ENCODE assay signal across 8 mouse cellular contexts in genomic region chr3:95228894-95229780, GRCm38 (mm10). TPM values are rescaled to one million over a fixed set of nuclear protein-coding genes. Genes with fewer than 3 reads are reported as not detected.
DNase-seq lines count a peak whose midpoint lies in the region; ATAC-seq and TF ChIP-seq lines count a peak whose summit lies in the region.

No protein-coding gene starts in this region.

- no peaks in the 10 kb centered on the region for H3K9me3 ChIP-seq in intestine, postnatal 0 days (ENCODE audit: control insufficient read depth)
- no peaks in the 10 kb centered on the region for H3K9me3 ChIP-seq in limb, embryonic 11.5 days (ENCODE audit: control insufficient read depth, low read length)
- H3K9me3 ChIP-seq in midbrain, embryonic 15.5 days = no peaks in the 10 kb centered on the region
- H3K9me3 ChIP-seq in stomach, embryonic 15.5 days = no peaks in the 10 kb centered on the region

- peak; percentile 38 for DNase-seq in embryo, embryonic 10 days (ENCODE audit: low spot score)
- DNase-seq in embryo, embryonic 9.5 days (ENCODE audit: extremely low spot score) = no peak
- DNase-seq in c-Kit-positive CD71-positive TER-119-positive erythroid progenitor cells, embryonic 14.5 days (ENCODE audit: low spot score) = peak; percentile 38
- DNase-seq in limb, embryonic 11.5 days (ENCODE audit: low spot score) = peak; percentile 70

- peak overlapping the region; percentile 89 for H3K9ac ChIP-seq in intestine, postnatal 0 days (ENCODE audit: low read depth, low read length)
- H3K9ac ChIP-seq in limb, embryonic 11.5 days (ENCODE audit: low read length) = peak overlapping the region; percentile 89
- H3K9ac ChIP-seq in midbrain, embryonic 15.5 days = peak overlapping the region; percentile 79
- peak overlapping the region; percentile 99 for H3K9ac ChIP-seq in stomach, embryonic 15.5 days

- H3K27ac ChIP-seq in intestine, postnatal 0 days (ENCODE audit: low read depth, low read length) = peak overlapping the region; percentile 94
- peak overlapping the region; percentile 82 for H3K27ac ChIP-seq in limb, embryonic 11.5 days (replicated peaks; ENCODE audit: low read depth, low read length)
- H3K27ac ChIP-seq in midbrain, embryonic 15.5 days = peak overlapping the region; percentile 97
- H3K27ac ChIP-seq in stomach, embryonic 15.5 days = peak overlapping the region; percentile 98

- peak overlapping the region; percentile 78 for H3K4me3 ChIP-seq in intestine, postnatal 0 days (ENCODE audit: low read depth, low read length)
- H3K4me3 ChIP-seq in limb, embryonic 11.5 days (ENCODE audit: low read depth, low read length) = peak overlapping the region; percentile 94
- H3K4me3 ChIP-seq in midbrain, embryonic 15.5 days = peak overlapping the region; percentile 59
- H3K4me3 ChIP-seq in stomach, embryonic 15.5 days (replicated peaks) = peak overlapping the region; percentile 97

- no peak for TF ChIP-seq CTCF in intestine, postnatal 0 days (IDR thresholded peaks at IDR 0.05; ENCODE audit: low read depth)

- peak; percentile 4 for ATAC-seq in frontal cortex, adult (ENCODE audit: low TSS enrichment)
- ATAC-seq in intestine, postnatal 0 days = peak; percentile 48
- ATAC-seq in limb, embryonic 11.5 days (ENCODE audit: insufficient number of reproducible peaks, low FRiP score, low TSS enrichment, low read depth) = 0 out of 2 replicates have a peak, but pooled peaks have one; percentile 6
- peak; percentile 6; the same call in 1 of the 2 replicates for ATAC-seq in midbrain, embryonic 15.5 days (replicated peaks)
- ATAC-seq in stomach, embryonic 15.5 days (ENCODE audit: insufficient read depth, low FRiP score, low read depth) = peak; percentile 41; the same call in 1 of the 2 replicates

- under 1% methylated on average over 43 of the region's 43 CpGs for WGBS in intestine, postnatal 0 days
- 1% methylated on average over 43 of the region's 43 CpGs for WGBS in limb, embryonic 11.5 days
- WGBS in midbrain, embryonic 15.5 days = 1% methylated on average over 39 of the region's 43 CpGs
- under 1% methylated on average over 43 of the region's 43 CpGs for WGBS in stomach, embryonic 15.5 days

- H3K4me1 ChIP-seq in intestine, postnatal 0 days (replicated peaks; ENCODE audit: control insufficient read depth, insufficient read depth, low read length) = peaks cover 9% of the 10 kb centered on the region
- H3K4me1 ChIP-seq in limb, embryonic 11.5 days (ENCODE audit: control insufficient read depth, insufficient read depth, low read length) = peaks cover 10% of the 10 kb centered on the region; the same call in 1 of the 2 replicates
- H3K4me1 ChIP-seq in midbrain, embryonic 15.5 days = peaks cover 53% of the 10 kb centered on the region
- peaks cover 36% of the 10 kb centered on the region for H3K4me1 ChIP-seq in stomach, embryonic 15.5 days

- H3K4me2 ChIP-seq in intestine, postnatal 0 days (replicated peaks; ENCODE audit: low read depth) = peak overlapping the region; percentile 93
- H3K4me2 ChIP-seq in limb, embryonic 11.5 days (ENCODE audit: low read depth, severe bottlenecking) = peak overlapping the region; percentile 83
- peak overlapping the region; percentile 90 for H3K4me2 ChIP-seq in midbrain, embryonic 15.5 days
- H3K4me2 ChIP-seq in stomach, embryonic 15.5 days = peak overlapping the region; percentile 83

- no peaks in the 10 kb centered on the region for H3K27me3 ChIP-seq in intestine, postnatal 0 days (replicated peaks; ENCODE audit: control insufficient read depth, insufficient read depth, low read length)
- H3K27me3 ChIP-seq in limb, embryonic 11.5 days (ENCODE audit: control insufficient read depth, insufficient read depth, low read length) = no peaks in the 10 kb centered on the region
- no peaks in the 10 kb centered on the region for H3K27me3 ChIP-seq in midbrain, embryonic 15.5 days (replicated peaks)
- H3K27me3 ChIP-seq in stomach, embryonic 15.5 days (replicated peaks) = no peaks in the 10 kb centered on the region

- H3K36me3 ChIP-seq in intestine, postnatal 0 days (ENCODE audit: control insufficient read depth, insufficient read depth) = peaks cover 24% of the 10 kb centered on the region
- H3K36me3 ChIP-seq in limb, embryonic 11.5 days (ENCODE audit: control insufficient read depth, insufficient read depth, low read length) = peaks cover 24% of the 10 kb centered on the region
- H3K36me3 ChIP-seq in midbrain, embryonic 15.5 days (replicated peaks) = peaks cover 21% of the 10 kb centered on the region
- H3K36me3 ChIP-seq in stomach, embryonic 15.5 days = peaks cover 33% of the 10 kb centered on the region

RNA-seq across cellular contexts. Expression of gene Cdc42se1, which starts 0.6 kb away (rescaled TPM):
- 59.4 and 64.9 TPM in 2 replicates for polyA plus RNA-seq in intestine, postnatal 0 days (2015; fragmentation: Nextera tagmentation; extraction: Ambion mirVana)
- 80.1 and 89.6 TPM in 2 replicates for polyA plus RNA-seq in limb, embryonic 11.5 days (2014; fragmentation: Nextera tagmentation; extraction: Ambion mirVana)
- 49.3 and 58.5 TPM in 2 replicates for polyA plus RNA-seq in midbrain, embryonic 15.5 days (2015; fragmentation: Nextera tagmentation; extraction: Ambion mirVana)
- polyA plus RNA-seq in stomach, embryonic 15.5 days (2015; fragmentation: Nextera tagmentation; extraction: Ambion mirVana) = 83.5 and 96.5 TPM in 2 replicates

RNA-seq across cellular contexts. Expression of gene Mllt11, which starts 2.8 kb away (rescaled TPM):
- polyA plus RNA-seq in intestine, postnatal 0 days (2015; fragmentation: Nextera tagmentation; extraction: Ambion mirVana) = 10.1 and 10.6 TPM in 2 replicates
- 14.8 and 18.2 TPM in 2 replicates for polyA plus RNA-seq in limb, embryonic 11.5 days (2014; fragmentation: Nextera tagmentation; extraction: Ambion mirVana)
- polyA plus RNA-seq in midbrain, embryonic 15.5 days (2015; fragmentation: Nextera tagmentation; extraction: Ambion mirVana) = 358 and 361 TPM in 2 replicates
- polyA plus RNA-seq in stomach, embryonic 15.5 days (2015; fragmentation: Nextera tagmentation; extraction: Ambion mirVana) = 18.5 and 18.6 TPM in 2 replicates

RNA-seq across cellular contexts. Expression of gene Gabpb2, which starts 11.4 kb away (rescaled TPM):
- polyA plus RNA-seq in intestine, postnatal 0 days (2015; fragmentation: Nextera tagmentation; extraction: Ambion mirVana) = 3.1 and 4.6 TPM in 2 replicates
- 8.7 and 8.9 TPM in 2 replicates for polyA plus RNA-seq in limb, embryonic 11.5 days (2014; fragmentation: Nextera tagmentation; extraction: Ambion mirVana)
- polyA plus RNA-seq in midbrain, embryonic 15.5 days (2015; fragmentation: Nextera tagmentation; extraction: Ambion mirVana) = 3.4 and 3.7 TPM in 2 replicates
- 10.7 and 11.4 TPM in 2 replicates for polyA plus RNA-seq in stomach, embryonic 15.5 days (2015; fragmentation: Nextera tagmentation; extraction: Ambion mirVana)

RNA-seq across cellular contexts. Expression of gene Gm128, which starts 12.3 kb away (rescaled TPM):
- 0.14 and 0.16 TPM in 2 replicates for polyA plus RNA-seq in intestine, postnatal 0 days (2015; fragmentation: Nextera tagmentation; extraction: Ambion mirVana)
- polyA plus RNA-seq in limb, embryonic 11.5 days (2014; fragmentation: Nextera tagmentation; extraction: Ambion mirVana) = 0.53 and 0.82 TPM in 2 replicates
- polyA plus RNA-seq in midbrain, embryonic 15.5 days (2015; fragmentation: Nextera tagmentation; extraction: Ambion mirVana) = 0.11 and 0.19 TPM in 2 replicates
- polyA plus RNA-seq in stomach, embryonic 15.5 days (2015; fragmentation: Nextera tagmentation; extraction: Ambion mirVana) = 0.35 TPM in 2 replicates

RNA-seq across cellular contexts. Expression of gene Bnipl, which starts 21.9 kb away (rescaled TPM):
- not detected in 2 replicates for polyA plus RNA-seq in intestine, postnatal 0 days (2015; fragmentation: Nextera tagmentation; extraction: Ambion mirVana)
- 1.1 and 1.6 TPM in 2 replicates for polyA plus RNA-seq in limb, embryonic 11.5 days (2014; fragmentation: Nextera tagmentation; extraction: Ambion mirVana)
- 0.22 and 0.33 TPM in 2 replicates for polyA plus RNA-seq in midbrain, embryonic 15.5 days (2015; fragmentation: Nextera tagmentation; extraction: Ambion mirVana)
- 3.5 and 5.8 TPM in 2 replicates for polyA plus RNA-seq in stomach, embryonic 15.5 days (2015; fragmentation: Nextera tagmentation; extraction: Ambion mirVana)

Comparison
In these comparisons a context has a peak if more than half of its experiments do, and no peak if none do; other contexts are left out.
1. RNA of gene Mllt11, which starts 2.8 kb away (polyA plus RNA-seq): 358 to 361 TPM in midbrain, embryonic 15.5 days; 18.5 to 18.6 TPM in stomach, embryonic 15.5 days, 14.8 to 18.2 TPM in limb, embryonic 11.5 days and 10.1 to 10.6 TPM in intestine, postnatal 0 days; every median in the first group is over 10 times any median in the second.
2. Peak in every context shown above with its lines, with median percentiles within 50 percentile points of each other: ATAC-seq, H3K27ac ChIP-seq, H3K4me2 ChIP-seq, H3K4me3 ChIP-seq and H3K9ac ChIP-seq.